Mouse (Mus musculus) brain, embryonic 18.5 days (tissue): ENCODE measurements around the gene Ywhah.
A peak's percentile ranks its signal among the peaks of the same experiment; 100 is the strongest.
"Not testable (repeated sequence)": the region's sequence is repeated elsewhere in the genome, so short reads cannot be mapped to it uniquely, and the experiment has no call there.

ENCODE experiments used
- DNase-seq: peaks from one replicate; pipeline ENCODE4 v3.0.0-alpha.2; 2012; ENCODE audit warnings: low read depth, low spot score

Ywhah gene

GRCm38 (mm10) chr5:33011132-33012106 lies 7.2 kb upstream of the Ywhah start:
- DNase-seq: no peak

- DNase-seq: no peak
Measured at GRCm38 (mm10) chr5:33014096-33014495, 4.5 kb upstream of the Ywhah start.

- no peak for DNase-seq
Measured at GRCm38 (mm10) chr5:33015579-33015978, 3.0 kb upstream of the Ywhah start.

- DNase-seq: no peak
Measured at GRCm38 (mm10) chr5:33018189-33018560, 441 bp upstream of the Ywhah start.

GRCm38 (mm10) chr5:33019426-33019821 lies 808 bp downstream of the Ywhah start:
- DNase-seq: no peak

- DNase-seq: no peak
Measured at GRCm38 (mm10) chr5:33021622-33022021, 3.0 kb downstream of the Ywhah start.

- DNase-seq: no peak
Measured at GRCm38 (mm10) chr5:33023337-33023736, 4.7 kb downstream of the Ywhah start.

- no peak for DNase-seq
Measured at GRCm38 (mm10) chr5:33024474-33024873, 5.9 kb downstream of the Ywhah start.

- no peak for DNase-seq
Measured at GRCm38 (mm10) chr5:33028656-33029055, 10.0 kb downstream of the Ywhah start.

- DNase-seq: peak; percentile 77
Measured at GRCm38 (mm10) chr5:33030425-33031175, 12.0 kb downstream of the Ywhah start.

GRCm38 (mm10) chr5:33032036-33032773 lies 13.6 kb downstream of the Ywhah start:
- DNase-seq: no peak

- DNase-seq: no peak
Measured at GRCm38 (mm10) chr5:33033121-33033520, 14.5 kb downstream of the Ywhah start.

GRCm38 (mm10) chr5:33033633-33034032 lies 15.0 kb downstream of the Ywhah start:
- not testable (repeated sequence) for DNase-seq

GRCm38 (mm10) chr5:33034100-33034499 lies 15.5 kb downstream of the Ywhah start:
- no peak for DNase-seq

GRCm38 (mm10) chr5:33034916-33035315 lies 16.3 kb downstream of the Ywhah start:
- DNase-seq: no peak

- DNase-seq: no peak
Measured at GRCm38 (mm10) chr5:33038656-33039509, 20.3 kb downstream of the Ywhah start.

- no peak for DNase-seq
Measured at GRCm38 (mm10) chr5:33039510-33039911, 20.9 kb downstream of the Ywhah start.

GRCm38 (mm10) chr5:33040735-33041134 lies 22.1 kb downstream of the Ywhah start:
- not testable (repeated sequence) for DNase-seq

GRCm38 (mm10) chr5:33043397-33043796 lies 24.8 kb downstream of the Ywhah start:
- DNase-seq: no peak

GRCm38 (mm10) chr5:33044636-33045315 lies 26.2 kb downstream of the Ywhah start:
- no peak for DNase-seq
